Mouse (Mus musculus) layer of hippocampus, adult 9-10 months (tissue): ENCODE measurements around the gene Clmp.
A peak's percentile ranks its signal among the peaks of the same experiment; 100 is the strongest.
"Not testable (repeated sequence)": the region's sequence is repeated elsewhere in the genome, so short reads cannot be mapped to it uniquely, and the experiment has no call there.

Experiments
- DNase-seq: peaks from one replicate; pipeline ENCODE4 v3.0.0; 2022; ENCODE audit warnings: low spot score

The Clmp gene

DNA sequence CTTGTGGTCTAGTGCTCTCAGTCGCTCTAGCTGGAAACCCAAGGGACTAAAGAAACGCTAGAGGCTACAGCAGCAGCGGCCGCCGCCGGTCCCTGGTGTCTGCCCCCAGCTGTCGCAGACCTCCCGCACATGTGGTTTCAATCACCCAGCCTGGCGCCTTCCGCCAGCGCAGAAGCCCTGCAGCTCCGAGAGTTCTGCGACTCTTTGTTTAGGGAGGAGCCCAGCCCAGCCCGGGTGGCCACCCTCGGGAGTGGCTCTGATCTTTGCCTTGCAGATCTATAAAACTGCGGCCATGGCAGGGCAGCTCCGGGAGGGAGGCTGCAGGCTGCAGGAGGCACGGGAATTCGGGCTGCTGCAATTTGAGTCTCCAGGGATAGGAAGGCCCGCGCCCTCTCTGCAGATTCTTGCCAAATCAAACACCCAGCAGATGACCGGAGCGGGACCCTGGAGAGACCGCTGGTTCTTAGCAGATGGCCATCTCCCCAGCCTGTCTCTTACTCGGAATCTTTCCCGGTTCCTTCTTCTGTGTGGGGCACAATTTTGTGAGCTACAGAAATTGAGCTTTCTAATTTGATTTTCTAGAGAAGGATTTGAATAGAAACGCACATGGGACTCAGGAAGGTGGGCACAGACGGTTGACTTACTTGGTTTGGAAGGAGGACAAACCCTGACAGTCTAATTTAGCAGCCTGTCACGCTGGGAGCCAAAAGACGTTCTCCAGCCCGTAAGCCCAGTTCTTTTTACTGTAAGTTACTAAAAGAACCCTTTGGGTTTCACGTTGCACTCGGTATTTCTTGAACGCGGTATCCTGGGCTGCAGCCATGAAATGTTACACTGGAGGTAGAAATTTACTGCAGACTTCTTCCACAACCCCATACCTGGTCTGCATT lies 45.2 kb downstream of the Clmp start:
- DNase-seq, result no peak

DNA sequence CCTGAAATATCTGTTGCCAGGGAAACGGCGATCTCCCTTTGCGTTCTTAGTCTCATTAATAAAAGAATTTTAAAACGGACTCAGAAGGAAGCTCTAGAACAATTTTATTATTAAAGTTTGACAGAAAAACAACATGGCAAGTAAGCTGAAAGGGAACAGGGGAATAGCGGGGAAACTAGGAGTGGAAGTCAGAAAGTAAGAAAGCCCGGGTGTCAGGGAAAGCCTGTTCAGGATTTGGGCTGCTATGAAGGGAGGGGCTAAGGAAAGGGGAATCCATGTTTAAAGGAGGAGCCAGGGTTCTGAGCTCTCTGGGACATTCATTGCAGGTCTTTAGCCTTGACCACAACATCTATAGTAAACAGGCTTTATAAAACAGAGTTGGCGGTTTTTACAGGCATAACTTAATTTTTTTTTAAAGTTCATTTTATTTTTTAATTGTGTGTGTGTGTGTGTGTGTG lies 45.9 kb downstream of the Clmp start:
- DNase-seq, result no peak

DNA sequence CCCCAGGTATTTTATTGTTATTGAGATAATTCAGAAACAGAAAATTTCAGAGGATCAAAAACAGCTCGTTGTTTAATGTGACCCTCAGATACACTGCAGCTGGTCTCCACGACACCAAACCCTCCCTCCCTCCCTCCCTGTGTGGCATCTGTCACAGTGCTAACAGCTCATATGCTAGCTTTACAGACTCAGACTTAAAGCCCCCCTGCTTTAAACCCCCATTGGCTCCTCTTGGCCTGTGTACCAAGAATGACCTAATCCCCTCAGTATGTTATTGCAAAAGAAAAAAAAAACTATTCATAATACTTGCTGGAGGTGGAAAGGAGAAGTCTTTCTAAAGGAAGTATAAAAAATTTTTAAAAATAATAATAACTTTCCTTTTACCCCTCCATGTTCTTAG lies 46.5 kb downstream of the Clmp start:
- DNase-seq, result no peak

DNA sequence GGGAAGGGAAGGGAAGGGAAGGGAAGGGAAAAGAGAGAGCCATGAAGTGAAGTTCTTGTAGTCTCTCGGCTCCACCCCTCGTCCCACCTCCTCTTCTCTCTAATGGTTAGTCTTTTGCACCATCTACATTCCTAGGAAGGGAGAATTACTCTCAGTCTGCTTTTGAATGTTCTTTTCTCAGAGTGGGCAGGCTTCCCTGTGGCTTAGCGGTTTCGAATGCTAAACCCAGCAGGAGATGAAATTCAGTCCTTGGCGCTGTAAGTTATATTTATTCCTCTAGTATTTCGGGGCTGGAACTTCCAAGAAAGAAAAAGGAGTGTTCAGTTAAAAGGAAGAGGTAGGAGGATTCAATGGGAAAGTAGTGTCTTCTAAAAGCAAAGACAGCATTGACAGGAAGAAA lies 51.4 kb downstream of the Clmp start:
- DNase-seq, result no peak

DNA sequence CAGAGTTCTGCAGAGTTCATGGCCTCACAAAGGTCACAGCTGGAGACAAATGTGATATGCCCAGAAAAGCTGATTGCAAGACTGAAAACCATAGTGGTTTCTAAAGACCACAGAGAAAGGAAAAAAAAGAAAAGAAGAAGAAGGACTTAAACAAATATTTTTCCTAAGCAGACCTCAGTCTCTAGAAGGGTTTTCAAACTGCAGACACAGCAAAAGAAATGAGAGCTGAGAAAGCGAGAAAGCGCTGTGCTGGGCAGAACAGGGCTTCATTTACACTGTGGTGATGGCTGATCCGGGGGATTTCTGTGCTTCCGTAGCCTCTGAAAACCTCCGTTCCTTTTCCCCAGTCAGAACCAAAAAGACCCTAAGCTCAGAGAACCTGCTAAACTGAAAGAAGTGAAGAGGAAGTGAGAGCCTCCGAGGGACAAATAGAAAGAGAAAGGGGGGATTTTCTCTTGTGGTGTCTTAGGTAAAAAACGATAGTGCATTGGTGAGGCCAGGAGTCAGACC lies 57.8 kb downstream of the Clmp start:
- no peak for DNase-seq

DNA sequence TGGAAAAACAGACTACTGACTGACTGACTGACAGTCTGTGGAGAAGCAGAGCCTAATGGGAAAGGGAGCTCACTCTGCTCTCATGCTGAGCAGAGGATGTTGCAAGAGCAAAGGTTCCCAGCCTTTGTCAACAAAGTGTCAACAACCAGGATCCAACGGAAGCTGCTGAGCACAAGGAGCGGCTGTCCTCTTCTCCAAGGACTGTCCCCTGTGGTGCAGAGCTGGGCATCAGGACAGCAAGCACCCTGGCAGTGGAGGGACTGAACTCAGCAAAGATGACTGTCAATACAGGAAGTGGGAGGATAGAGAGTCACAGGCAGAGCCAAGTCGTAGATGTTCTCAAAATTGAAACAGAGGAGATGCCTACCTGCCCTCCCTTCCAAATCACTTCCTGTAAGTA lies 58.5 kb downstream of the Clmp start:
- no peak for DNase-seq

DNA sequence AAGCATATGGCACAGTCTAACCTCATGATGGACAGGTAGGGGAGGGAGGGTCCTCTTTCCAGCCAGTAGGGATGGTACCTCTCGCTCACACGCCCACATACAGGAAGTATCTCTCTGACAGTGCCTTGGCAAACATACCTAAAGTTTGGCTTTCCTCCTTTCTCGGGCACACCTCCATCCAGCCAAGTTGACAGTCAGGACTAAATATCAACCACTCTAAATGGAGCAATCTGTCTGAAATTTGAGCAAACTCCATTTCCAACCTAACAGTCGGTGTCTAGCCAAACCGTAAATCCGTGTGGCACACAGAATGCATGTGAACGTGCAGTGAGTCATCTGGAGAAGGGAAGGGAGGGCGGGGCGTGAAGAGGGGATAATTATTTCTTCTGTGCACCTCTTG lies 61.0 kb downstream of the Clmp start:
- DNase-seq, result no peak

DNA sequence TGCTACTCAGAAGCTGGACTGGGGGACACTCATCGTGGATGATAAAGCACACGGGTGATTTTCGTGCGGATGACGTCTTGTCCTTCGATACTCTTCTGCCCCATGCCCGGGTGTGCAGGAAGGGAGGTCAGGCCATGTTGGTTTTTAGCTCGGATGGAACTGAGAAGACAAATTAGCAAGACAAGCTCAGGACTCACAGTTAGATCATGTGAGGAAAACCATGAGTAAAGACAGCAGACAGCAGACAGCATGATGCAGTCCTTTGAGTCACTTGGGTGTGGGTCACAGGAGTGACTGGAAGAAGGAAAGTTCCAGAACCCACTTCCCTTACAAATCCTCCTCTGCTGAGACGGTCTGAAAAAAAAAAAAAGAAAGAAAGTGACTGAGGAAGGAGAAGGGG lies 61.5 kb downstream of the Clmp start:
- no peak for DNase-seq

DNA sequence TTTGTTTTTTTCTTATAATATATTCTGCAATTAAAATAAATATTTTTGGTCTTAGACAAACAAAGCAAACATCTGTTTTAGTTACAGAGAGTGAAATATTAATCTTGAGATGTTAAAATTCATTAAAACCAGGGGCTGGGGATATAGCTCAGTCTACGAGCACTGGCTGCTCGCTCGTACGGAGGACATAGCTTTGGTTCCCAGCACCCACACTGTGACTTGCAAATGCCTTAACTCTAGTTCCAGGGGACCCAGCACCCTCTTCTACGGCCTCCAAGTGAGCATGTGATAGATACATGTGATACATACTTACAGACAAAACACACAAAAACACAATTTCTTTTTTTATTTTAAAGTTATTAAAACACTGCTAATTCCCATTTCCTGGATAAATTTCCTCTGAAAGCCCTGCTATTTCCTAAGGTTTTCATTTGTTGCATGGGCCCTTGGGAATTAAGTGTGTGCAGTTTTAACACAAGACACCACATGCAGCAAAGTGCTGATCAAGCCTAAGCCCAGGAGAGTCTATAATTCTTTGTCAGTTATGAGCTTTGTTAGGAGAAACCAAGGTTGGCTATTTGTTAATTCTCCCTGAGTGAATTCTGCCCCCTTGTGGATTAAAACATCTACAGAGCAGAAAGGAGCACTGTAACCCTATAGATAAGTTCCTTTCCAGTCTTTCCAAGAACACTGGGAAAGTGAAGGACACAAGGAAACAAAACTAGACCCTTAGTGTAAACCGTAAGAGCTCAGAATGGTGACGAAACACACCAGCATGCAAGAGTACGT lies 64.3 kb downstream of the Clmp start:
- peak; percentile 78 for DNase-seq

DNA sequence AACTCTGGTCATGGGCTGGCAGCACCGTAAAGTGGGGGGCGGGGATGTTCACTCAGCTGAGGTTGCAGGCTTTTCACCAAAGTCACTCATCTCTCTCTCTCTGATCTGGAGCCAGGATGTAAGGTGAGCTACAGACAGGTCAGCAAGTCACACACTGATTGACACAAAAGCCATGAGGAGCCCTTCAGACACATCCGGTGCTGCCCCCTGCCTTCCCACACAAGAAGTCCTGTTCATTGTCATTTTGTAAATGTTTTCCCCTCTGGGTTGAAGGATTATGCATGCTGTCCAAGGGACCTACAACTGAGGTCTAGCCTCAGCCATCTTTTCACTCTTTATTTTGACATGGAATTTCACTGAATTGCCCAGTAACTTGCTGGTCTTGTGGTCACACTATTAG lies 66.0 kb downstream of the Clmp start:
- no peak for DNase-seq

DNA sequence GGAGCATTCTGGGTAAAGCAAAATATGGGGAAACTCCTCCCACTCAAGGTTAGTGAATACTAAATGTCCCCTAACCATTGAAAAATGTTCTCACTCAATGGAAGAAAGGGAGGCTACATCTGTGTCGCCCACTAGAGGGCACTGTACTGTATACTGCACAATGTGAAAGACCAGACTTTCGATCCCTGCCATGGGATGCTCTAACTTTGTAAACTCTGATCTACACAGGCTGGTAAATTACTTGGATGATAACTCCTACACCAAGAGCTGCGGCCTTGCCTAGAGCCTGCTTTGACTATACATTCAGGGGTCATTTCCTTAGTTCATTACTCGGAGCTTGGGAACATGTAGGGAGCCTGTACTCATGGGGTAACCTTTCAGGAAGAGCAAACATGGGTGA lies 70.6 kb downstream of the Clmp start:
- DNase-seq, result no peak

DNA sequence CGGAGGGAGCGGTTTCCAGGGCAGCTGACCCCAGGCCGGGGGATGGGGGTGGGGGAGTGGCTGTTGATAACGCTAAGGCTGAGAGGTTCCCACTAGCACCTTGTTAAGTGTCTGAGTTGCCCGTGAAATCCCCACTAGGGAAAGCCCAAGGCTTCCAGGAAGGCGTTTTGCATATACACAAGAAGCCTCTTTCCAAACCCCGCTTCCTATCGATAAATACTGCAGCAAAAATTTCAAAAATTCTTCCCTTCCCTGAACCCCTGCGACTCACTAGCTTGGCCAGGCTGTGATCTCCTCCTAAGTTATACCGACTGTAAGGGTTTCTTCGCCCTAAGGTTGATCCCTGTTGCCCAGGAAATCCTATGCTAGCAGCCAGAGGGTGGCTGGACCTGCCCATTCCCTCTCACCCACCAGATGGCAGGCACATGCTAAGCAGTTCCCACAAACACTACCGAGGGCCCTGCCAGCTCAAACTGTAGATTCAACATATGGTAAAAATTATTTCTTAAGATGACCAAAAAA lies 71.4 kb downstream of the Clmp start:
- no peak for DNase-seq

DNA sequence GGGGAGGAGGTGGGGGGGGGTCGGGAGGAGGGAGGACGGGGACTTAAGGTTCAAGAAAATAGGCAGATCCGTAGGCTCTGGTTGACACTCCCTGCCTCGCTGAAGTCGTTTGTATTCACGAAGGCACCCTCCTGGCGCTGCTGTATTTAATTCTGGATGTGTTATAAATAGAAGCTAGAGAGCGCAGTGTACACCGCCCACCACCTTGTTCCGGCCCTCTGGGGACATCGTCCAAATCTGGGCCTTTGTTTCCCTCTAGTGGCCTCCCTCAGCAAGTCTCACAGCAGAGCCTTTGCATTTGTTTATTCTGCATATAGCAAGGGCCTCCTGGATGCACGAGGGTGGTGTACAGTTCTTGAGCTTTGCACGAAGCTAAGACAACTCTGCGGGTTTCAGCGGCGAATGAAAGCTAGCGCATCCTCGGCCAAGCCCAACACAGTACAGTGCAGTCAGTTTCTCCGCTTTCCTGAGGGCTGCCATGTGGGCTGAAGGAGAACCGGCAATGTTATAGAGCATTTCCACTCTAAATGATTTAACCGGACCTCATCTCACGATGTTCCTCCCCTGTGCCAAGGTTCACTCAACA lies 72.0 kb downstream of the Clmp start:
- peak; percentile 69 for DNase-seq

DNA sequence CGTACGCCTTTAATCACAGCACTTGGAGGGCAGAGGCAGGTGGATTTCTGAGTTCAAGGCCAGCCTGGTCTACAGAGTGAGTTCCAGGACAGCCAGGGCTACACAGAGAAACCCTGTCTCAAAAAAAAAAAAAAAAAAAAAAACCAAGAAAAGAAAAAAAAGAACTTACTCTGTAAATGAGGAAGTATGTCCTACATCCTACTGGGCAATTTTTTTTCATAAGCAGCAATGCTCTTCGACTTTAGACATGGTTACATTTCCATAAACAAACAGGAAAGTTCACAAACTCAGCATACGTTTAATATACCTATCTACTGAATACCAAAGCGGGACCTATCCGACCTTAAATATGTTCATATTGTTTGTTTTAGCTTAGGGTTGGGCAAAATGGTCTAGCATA lies 76.6 kb downstream of the Clmp start:
- no peak for DNase-seq

DNA sequence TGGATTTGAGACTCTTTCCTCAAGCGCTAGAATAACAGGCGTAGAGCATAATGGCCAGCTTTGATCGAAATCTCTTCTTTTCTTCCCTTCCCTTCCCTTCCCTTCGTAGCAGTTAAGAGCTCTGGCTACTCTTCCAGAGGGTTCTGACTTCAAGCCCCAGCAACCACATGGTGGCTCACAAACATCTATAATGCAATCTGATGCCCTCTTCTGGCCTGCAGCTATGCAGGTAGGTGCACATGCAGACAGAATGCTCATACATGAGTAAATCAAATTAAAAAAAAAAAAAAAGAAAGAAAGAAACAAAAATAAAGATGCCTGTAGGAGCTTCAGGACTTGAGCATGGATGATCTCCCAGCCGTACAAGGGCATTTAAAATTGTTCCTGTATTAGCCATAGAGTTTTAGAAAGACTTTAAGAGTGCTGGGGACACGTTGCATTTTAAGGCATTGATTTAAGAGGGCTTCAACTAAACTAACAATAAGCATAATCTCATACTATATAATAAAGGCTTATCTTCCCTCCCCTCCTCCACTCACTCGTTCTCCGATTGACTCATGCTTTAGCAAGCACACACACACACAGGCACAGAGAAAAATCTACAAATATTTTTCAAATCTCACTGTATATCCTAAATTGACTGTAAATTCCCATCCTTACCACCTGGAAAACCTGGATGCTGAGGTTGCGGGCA lies 79.3 kb downstream of the Clmp start:
- DNase-seq, result no peak

DNA sequence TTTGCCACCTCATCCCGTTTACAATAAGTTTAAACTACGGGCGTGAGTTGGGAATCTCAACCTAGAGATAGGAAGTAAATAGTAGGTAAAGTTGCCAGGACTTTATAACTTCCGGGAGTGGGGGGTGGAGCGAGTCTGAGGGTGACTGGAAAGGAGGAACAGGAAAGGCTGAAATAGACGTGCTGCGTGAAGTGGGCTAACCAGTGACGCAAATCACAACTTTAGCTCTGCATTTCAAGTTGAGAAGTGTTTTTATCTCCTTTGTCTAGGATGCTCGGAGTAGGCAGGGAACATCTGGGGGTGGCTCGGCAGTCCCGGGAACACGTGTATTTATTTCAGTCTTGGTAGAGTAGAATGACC lies 79.8 kb downstream of the Clmp start:
- no peak for DNase-seq

DNA sequence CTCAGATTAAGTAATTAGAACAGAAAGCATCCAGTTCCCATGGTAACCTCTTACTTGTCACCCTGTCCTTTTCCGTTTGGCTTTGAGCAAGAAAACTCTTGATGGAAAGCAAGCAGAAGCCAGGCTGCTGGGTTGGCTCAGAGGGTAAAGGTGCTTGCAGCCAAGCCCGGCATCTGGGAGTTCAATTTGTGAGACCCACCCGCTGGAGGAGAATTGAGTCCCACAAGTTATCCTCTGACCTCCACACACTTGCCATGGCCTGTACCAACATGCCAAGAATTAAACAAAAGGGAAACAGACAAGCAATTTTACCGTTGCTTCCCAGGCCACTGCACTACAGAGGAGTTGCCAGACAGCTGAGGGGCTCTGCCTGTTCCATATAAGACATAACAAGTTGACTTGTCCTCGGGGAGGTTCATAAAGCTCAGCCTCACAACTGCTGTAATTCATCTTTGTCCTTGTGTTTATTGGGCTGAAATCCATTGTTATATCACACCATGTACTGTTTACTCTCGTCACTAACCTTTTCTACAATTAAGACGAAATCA lies 80.4 kb downstream of the Clmp start:
- no peak for DNase-seq

DNA sequence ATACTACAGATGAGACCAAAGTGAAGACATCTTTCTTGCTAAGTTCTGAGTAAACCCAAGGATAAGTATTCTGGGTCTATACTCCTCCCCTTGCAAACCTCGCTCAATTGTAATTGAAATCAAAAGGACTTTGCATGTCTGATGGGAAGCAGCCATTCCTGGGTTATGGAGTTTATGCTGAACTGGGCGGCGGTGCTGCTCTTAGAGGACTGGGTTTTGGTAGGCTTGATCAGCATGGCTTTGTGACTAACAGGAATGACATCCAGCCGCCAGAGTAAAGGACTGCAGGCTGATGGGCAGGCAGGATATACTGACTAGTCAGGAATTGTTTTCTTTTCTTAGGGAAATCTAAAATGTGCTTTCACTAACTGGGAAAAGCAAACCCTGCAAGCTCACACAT lies 82.2 kb downstream of the Clmp start:
- DNase-seq, result no peak

DNA sequence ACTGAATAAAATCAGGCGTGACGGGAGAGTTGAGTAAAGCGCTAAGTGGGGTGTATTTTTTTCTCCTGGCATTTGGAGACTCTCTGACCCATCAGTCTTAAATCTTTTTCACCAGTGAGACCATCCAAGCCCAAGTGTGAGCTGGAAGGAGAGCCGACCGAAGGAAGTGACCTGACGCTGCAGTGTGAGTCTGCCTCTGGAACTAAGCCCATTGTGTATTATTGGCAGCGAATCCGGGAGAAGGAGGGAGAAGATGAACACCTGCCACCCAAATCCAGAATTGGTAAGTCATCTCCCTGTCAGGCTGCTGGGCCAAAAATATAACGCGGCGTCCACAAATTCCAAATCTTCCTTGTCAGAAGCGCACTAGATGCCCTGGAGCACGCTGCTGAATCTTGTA lies 86.5 kb downstream of the Clmp start:
- no peak for DNase-seq

DNA sequence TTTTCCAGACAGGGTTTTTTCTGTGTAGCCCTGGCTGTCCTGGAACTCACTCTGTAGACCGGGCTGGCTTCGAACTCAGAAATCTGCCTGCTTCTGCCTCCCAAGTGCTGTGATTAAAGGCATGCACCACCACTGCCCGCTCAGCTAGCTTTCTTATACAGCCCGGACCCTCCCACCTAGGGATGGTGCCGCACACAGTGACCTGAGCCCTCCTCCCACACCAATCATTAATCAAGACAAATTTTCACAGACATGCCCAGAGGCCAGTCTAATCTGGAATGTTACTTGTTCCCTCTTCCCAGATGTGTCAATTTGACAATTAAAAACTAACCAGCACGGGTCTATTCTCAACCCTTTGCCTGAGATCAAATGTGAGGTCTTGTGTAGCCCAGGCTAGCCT lies 87.4 kb downstream of the Clmp start:
- not testable (repeated sequence) for DNase-seq

DNA sequence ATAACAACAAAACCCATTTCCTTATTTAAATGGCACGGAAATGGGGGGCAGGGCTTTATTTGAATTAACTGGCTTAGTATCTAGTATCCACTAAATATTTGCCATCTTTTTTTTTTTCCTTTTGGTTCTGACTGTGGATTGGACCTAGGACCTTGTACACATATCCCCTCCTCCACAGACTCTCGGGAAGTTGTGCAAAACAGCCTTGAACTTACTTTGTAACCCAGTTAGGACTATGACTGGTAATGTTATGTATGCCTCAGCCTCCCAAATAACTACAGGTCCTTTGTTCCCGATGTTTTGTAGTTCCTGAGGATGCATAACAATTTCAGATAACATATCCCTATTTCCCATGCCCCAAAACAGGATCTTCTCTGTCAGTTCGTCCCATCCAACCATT lies 88.1 kb downstream of the Clmp start:
- no peak for DNase-seq

DNA sequence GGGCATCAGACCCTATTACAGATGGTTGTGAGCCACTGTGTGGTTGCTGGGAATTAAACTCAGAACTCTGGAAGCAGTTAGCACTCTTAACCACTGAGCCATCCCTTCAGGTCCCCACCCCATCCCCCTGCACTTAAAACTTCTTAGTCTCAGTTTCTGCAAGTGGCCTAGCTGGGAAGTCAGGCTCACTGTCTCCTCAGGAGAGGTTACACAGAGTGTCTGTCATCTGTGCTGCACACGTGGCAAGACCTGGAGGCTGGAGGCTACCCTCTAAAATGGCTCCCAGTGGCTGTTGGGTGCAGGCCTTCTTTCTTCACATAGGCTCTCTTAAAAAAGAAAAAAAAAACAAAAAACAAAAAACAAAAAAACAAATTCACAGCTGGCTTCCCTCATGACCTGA lies 90.3 kb downstream of the Clmp start:
- DNase-seq, result no peak
